18 mouse cellular contexts compared by ENCODE assay signal in genomic region chr7:37548805-37549204, GRCm38 (mm10).
DNase-seq lines count a peak whose midpoint lies in the region; ATAC-seq and TF ChIP-seq lines count a peak whose summit lies in the region.
"Had no signal": no experiment of that assay in that cellular context is flagged by ENCODE, and none has a peak within 500 bp of the region (broad histone marks: within the 10 kb centered on the region; RNA-seq: fewer than 3 reads in every experiment).

No protein-coding gene starts in this region.

- no peak overlapping the region for H3K4me3 ChIP-seq in layer of hippocampus, adult 2 months
- no peak overlapping the region for H3K4me3 ChIP-seq in stomach, postnatal 0 days (ENCODE audit: low read depth, low read length)
- H3K4me3 ChIP-seq: embryonic facial prominence, embryonic 15.5 days; heart, embryonic 13.5 days; limb, embryonic 12.5 days; neural tube, embryonic 12.5 days had no signal

- H3K4me2 ChIP-seq in stomach, postnatal 0 days (replicated peaks; ENCODE audit: low read depth) = no peak overlapping the region
- H3K4me2 ChIP-seq: embryonic facial prominence, embryonic 15.5 days; heart, embryonic 13.5 days; limb, embryonic 12.5 days; neural tube, embryonic 12.5 days had no signal

- H3K36me3 ChIP-seq in stomach, postnatal 0 days (ENCODE audit: control insufficient read depth, insufficient read depth, low read length) = no peaks in the 10 kb centered on the region
- H3K36me3 ChIP-seq: embryonic facial prominence, embryonic 15.5 days; heart, embryonic 13.5 days; limb, embryonic 12.5 days; neural tube, embryonic 12.5 days had no signal

- no peaks in the 10 kb centered on the region for H3K9me3 ChIP-seq in stomach, postnatal 0 days (ENCODE audit: control insufficient read depth, low read length)
- H3K9me3 ChIP-seq: embryonic facial prominence, embryonic 15.5 days; heart, embryonic 13.5 days; limb, embryonic 12.5 days; neural tube, embryonic 12.5 days had no signal

- H3K9ac ChIP-seq in stomach, postnatal 0 days (ENCODE audit: low read length) = no peak overlapping the region
- H3K9ac ChIP-seq: embryonic facial prominence, embryonic 15.5 days; heart, embryonic 13.5 days; limb, embryonic 12.5 days; neural tube, embryonic 12.5 days had no signal

- 43% methylated on average over 15 of the region's 15 CpGs for WGBS in stomach, postnatal 0 days

- no peak for ATAC-seq in stomach, postnatal 0 days (ENCODE audit: low FRiP score, low TSS enrichment)

- H3K27me3 ChIP-seq in stomach, postnatal 0 days (ENCODE audit: control insufficient read depth, insufficient read depth, low read length) = no peaks in the 10 kb centered on the region
- H3K27me3 ChIP-seq: embryonic facial prominence, embryonic 15.5 days; heart, embryonic 13.5 days; neural tube, embryonic 12.5 days had no signal

- H3K27ac ChIP-seq in layer of hippocampus, adult 2 months = no peak overlapping the region
- H3K27ac ChIP-seq in stomach, postnatal 0 days (replicated peaks) = no peak overlapping the region
- H3K27ac ChIP-seq: embryonic facial prominence, embryonic 15.5 days; heart, embryonic 13.5 days; kidney, postnatal 0 days; limb, embryonic 12.5 days; neural tube, embryonic 12.5 days had no signal

- no peak for TF ChIP-seq EP300 in stomach, postnatal 0 days (optimal IDR thresholded peaks at IDR 0.05)

- DNase-seq in embryo, embryonic 10.5 days (ENCODE audit: low spot score) = peak; percentile 37
- DNase-seq in embryo, embryonic 9.5 days (ENCODE audit: extremely low spot score) = no peak
- no peak for DNase-seq in layer of hippocampus, adult 2 months (ENCODE audit: low spot score in 2 of 2)
- no peak for DNase-seq in layer of hippocampus, adult 18-20 months (ENCODE audit: low spot score in 2 of 2)
- DNase-seq in retina, embryonic 14.5 days (ENCODE audit: low spot score) = peak; percentile 40
- no peak for DNase-seq in retina, postnatal 1 day
- DNase-seq in stomach, postnatal 0 days (ENCODE audit: low spot score) = no peak
- DNase-seq in B cell, adult 2 months = no peak
- DNase-seq: adrenal gland, postnatal 36 days; cerebellum, postnatal 25 days; gastrocnemius, postnatal 36 days; right cerebral cortex, adult 18-20 months; spleen, adult 18-20 months had no signal

- no peaks in the 10 kb centered on the region for H3K4me1 ChIP-seq in stomach, postnatal 0 days (replicated peaks; ENCODE audit: control insufficient read depth, insufficient read depth)
- H3K4me1 ChIP-seq: embryonic facial prominence, embryonic 15.5 days; heart, embryonic 13.5 days had no signal

- TF ChIP-seq CTCF in layer of hippocampus, adult 2 months (conservative IDR thresholded peaks at IDR 0.05) = peak; percentile 57
- peak; percentile 33 for TF ChIP-seq CTCF in stomach, postnatal 0 days (IDR thresholded peaks at IDR 0.05; ENCODE audit: low read depth)

Comparison
In these comparisons a context has a peak if more than half of its experiments do, and no peak if none do; other contexts are left out.
1. DNase-seq: peak in embryo, embryonic 10.5 days (single experiment) and retina, embryonic 14.5 days (single experiment); none in embryo, embryonic 9.5 days (single experiment), layer of hippocampus, adult 2 months (0 of 2), layer of hippocampus, adult 18-20 months (0 of 2), retina, postnatal 1 day (single experiment), stomach, postnatal 0 days (single experiment) and B cell, adult 2 months (0 of 2).